Mouse (Mus musculus) lung, embryonic 16.5 days (tissue): ENCODE measurements at regions not wholly inside any gene's neighbourhood (a gene's known extent, or its start where the extent isn't known, plus 50 kb on each side); places are given as distances from the start of the nearest gene placed in this dataset.
A peak's percentile ranks its signal among the peaks of the same experiment; 100 is the strongest.

Experiments used
- ATAC-seq: fragments of 200-750 bp; cut with Nextera tagmentation; 2 replicates; pipeline ENCODE4 v1.8.0; 2017; ENCODE audit warnings: low read depth, mild to moderate bottlenecking, moderate library complexity
- H3K27ac ChIP-seq: fragments of 300-500 bp; sonication (generic); 2 replicates; pipeline ENCODE4 v1.5.1; 2014; ENCODE audit warnings: mild to moderate bottlenecking, control low read depth, low read length
- H3K27me3 ChIP-seq: fragments of 300-500 bp; sonication (generic); 2 replicates; pipeline ENCODE4 v1.6.1; 2014; ENCODE audit warnings: low read depth, low read length, mixed read lengths; ENCODE audit not compliant: control insufficient read depth, insufficient read depth
- H3K36me3 ChIP-seq: fragments of 300-500 bp; sonication (generic); 2 replicates; pipeline ENCODE4 v1.6.1; 2014; ENCODE audit warnings: low read length; ENCODE audit not compliant: control insufficient read depth, insufficient read depth
- H3K4me1 ChIP-seq: fragments of 300-500 bp; sonication (generic); replicated peaks from 2 replicates; pipeline ENCODE4 v1.6.1; 2014; ENCODE audit warnings: low read length, mixed read lengths; ENCODE audit not compliant: control insufficient read depth, insufficient read depth
- H3K4me2 ChIP-seq: fragments of 300-500 bp; sonication (generic); 2 replicates; pipeline ENCODE4 v1.6.1; 2014; ENCODE audit warnings: low read depth, low read length, control low read depth
- H3K4me3 ChIP-seq: fragments of 300-500 bp; sonication (generic); 2 replicates; pipeline ENCODE4 v1.5.1; 2014; ENCODE audit warnings: mild to moderate bottlenecking, low read length, control low read depth
- H3K9ac ChIP-seq: fragments of 300-500 bp; sonication (generic); 2 replicates; pipeline ENCODE4 v1.6.1; 2014; ENCODE audit warnings: low read length, control low read depth
- H3K9me3 ChIP-seq: fragments of 300-500 bp; sonication (generic); 2 replicates; pipeline ENCODE4 v1.6.1; 2016; ENCODE audit warnings: low read length; ENCODE audit not compliant: control insufficient read depth
- WGBS: fragments of 180-500 bp; shearing (Covaris S2); extraction: QIAGEN DNeasy Blood & Tissue Kit; methylation state at CpG from one replicate; pipeline ENCODE4 v1.1.7; 2014; 5-methylcytosine and 5-hydroxymethylcytosine counted together

- Histone ChIP-seq H3K4me2 (no peak overlapping the region), H3K4me1 (peaks cover 2% of the 10 kb centered on the region; the same call in 1 of the 2 replicates), H3K4me3 (no peak overlapping the region), H3K27me3 (no peaks in the 10 kb centered on the region), H3K9ac (no peak overlapping the region), H3K9me3 (no peaks in the 10 kb centered on the region), H3K27ac (no peak overlapping the region), H3K36me3 (no peaks in the 10 kb centered on the region)
- WGBS: 85% methylated on average over 8 of the region's 8 CpGs
- ATAC-seq: no peak
Observed at GRCm38 (mm10) chr13:60417015-60417414, 184.7 kb upstream of the Dapk1 start.

DNA sequence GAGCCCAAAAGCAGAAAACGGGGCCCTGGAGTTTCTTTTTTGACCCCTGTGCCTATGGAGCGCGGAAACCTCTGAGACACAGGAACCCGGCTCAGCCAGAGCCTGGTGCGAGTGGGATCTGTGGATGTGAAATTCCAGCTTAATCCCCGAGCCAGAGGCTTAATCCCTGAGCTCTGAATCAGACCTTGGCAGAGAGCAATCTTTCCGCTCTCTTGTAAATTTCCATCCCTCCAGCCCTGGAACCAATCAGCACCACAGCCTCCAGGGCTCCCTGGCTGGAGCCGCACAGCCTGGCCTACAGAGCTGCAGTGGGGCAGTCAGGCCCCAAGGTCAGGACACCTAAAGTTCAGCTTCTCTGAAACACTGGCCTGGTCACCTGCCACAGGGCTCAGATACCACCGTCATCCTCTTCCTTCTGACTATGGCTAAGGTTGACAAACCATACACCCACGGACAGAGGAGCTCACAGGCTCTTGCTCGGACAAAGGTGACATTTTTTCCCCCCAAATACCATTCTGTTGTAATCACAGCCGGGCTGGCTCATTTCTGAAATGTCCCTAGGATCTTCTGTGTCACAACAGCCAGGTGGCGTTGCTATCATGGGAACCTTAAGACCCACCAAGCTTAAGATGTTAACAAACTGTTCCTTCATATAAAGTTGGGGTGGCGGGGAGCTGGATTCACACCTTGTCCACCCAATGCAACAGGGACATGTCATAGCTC is 184.2 kb upstream of the Dapk1 start:
- no peaks in the 10 kb centered on the region for H3K27me3 ChIP-seq
- H3K4me3 ChIP-seq: no peak overlapping the region
- 76% methylated on average over 14 of the region's 14 CpGs for WGBS
- peaks cover 2% of the 10 kb centered on the region; the same call in 1 of the 2 replicates for H3K4me1 ChIP-seq
- H3K9me3 ChIP-seq: no peaks in the 10 kb centered on the region
- H3K27ac ChIP-seq: no peak overlapping the region
- H3K9ac ChIP-seq: no peak overlapping the region
- H3K36me3 ChIP-seq: no peaks in the 10 kb centered on the region
- ATAC-seq: no peak
- H3K4me2 ChIP-seq: no peak overlapping the region

DNA sequence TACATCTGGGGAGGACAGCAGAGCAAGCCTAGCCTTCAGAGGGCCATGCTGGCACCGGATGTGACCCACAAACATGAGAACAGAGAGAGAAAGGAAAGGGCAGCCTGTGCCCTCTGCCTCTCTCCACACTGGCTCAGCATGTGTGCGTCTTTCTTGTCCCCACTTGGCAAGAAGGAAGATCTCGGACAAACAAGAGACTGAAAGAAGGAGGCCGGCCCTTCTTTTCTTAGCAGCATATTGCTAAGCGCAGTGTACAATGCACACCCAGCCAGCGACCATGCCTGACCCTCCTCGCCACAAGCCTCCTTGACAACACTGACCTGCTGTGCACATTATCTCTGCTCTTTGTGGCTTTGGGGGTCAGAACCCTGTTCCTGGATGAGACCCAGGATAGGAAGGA is 181.4 kb upstream of the Dapk1 start:
- no peak overlapping the region for H3K9ac ChIP-seq
- no peak for ATAC-seq
- WGBS: 54% methylated on average over 7 of the region's 7 CpGs
- no peak overlapping the region for H3K4me2 ChIP-seq
- H3K27me3 ChIP-seq: no peaks in the 10 kb centered on the region
- peaks cover 2% of the 10 kb centered on the region; the same call in 1 of the 2 replicates for H3K4me1 ChIP-seq
- H3K9me3 ChIP-seq: no peaks in the 10 kb centered on the region
- no peaks in the 10 kb centered on the region for H3K36me3 ChIP-seq
- H3K4me3 ChIP-seq: no peak overlapping the region
- no peak overlapping the region for H3K27ac ChIP-seq

DNA sequence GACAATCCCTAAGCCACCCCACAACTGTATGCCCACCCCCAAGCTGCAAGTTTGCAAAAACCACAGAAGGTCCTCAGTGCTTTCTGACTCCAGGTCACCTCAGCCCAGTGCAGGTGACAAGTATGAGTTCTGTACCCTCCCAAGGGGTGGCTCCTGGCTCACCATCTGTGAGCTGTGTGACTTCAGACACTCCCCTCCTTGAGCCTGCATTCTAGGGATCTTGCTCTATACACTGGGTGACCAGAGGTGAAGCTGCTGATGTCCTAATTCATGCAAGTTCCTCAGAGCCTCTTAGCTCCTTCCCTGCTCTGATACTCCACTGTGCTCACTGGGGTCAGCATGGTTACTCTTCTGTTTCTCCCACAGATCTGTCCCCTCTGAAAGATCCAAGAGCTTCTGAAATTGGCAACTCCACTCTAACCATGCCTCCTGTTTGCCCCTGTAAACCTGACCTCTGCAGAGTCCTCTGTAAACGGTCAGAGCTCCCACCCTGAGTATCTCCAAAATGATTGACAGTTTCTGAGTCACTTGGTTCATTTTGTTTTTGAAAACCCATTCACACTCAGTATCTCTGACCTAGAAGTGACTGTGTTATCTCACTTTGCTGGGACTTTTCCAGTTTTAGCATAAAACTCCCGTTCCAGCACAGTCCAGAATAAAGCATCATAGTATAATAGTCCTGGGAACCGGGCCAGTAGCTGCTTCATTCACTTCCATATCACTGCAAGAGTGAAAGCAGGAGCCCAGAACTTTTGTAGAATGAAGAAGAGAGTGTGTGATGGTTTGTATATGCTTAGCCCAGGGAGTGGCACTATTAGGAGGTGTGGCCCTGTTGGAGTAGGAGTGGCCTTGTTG is 180.7 kb upstream of the Dapk1 start:
- peak; percentile 85 for ATAC-seq
- Histone ChIP-seq H3K27me3 (no peaks in the 10 kb centered on the region), H3K4me2 (no peak overlapping the region), H3K27ac (no peak overlapping the region), H3K9me3 (no peaks in the 10 kb centered on the region), H3K4me1 (peaks cover 2% of the 10 kb centered on the region; the same call in 1 of the 2 replicates), H3K9ac (no peak overlapping the region), H3K36me3 (no peaks in the 10 kb centered on the region), H3K4me3 (no peak overlapping the region)
- 24% methylated on average over 3 of the region's 3 CpGs for WGBS

DNA sequence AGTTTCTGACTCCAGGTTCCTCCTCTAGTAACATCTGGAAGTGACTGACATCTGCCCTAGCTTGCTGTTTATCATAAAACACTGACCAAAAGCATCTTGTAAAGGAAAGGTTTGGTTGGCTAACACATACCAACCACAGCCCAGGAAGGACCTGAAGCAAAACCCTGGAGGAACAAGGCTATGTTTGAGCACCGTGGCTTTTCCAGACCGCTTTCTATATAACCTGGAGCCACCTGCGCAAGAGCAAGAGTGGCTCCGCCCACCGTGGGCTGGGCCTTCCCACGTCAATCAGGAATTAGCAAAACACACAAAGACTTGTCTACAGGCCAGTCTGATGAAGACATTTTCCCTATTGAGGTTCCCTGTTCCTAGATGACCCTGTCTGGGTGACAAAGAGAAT is 177.5 kb upstream of the Dapk1 start:
- no peak for ATAC-seq
- Histone ChIP-seq H3K9ac (no peak overlapping the region), H3K27me3 (no peaks in the 10 kb centered on the region), H3K4me3 (no peak overlapping the region), H3K36me3 (no peaks in the 10 kb centered on the region), H3K4me2 (no peak overlapping the region), H3K4me1 (peaks cover 8% of the 10 kb centered on the region), H3K9me3 (no peaks in the 10 kb centered on the region), H3K27ac (no peak overlapping the region)
- 64% methylated on average over 6 of the region's 6 CpGs for WGBS

DNA sequence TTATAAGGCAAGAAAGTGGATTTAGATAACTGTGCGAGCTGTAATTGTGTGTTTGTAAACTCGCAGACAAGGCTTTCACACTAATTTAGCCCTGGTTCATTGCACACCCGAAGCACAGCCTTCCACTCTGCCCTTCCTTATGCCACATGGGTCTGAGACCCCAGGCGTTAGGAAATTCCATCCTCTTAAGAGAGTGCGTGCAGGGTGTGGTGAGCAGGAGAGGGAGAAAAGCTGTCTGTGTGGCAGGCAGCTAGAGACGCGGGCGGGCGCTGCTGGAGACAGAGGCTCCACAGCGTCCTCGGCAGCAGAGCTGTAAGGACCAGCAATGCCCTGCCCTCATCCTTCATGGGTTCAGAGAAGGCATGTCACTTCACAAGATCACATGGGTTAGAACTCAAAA is 176.6 kb upstream of the Dapk1 start:
- H3K27me3 ChIP-seq: no peaks in the 10 kb centered on the region
- H3K9ac ChIP-seq: no peak overlapping the region
- H3K27ac ChIP-seq: no peak overlapping the region
- 51% methylated on average over 11 of the region's 11 CpGs for WGBS
- H3K9me3 ChIP-seq: no peaks in the 10 kb centered on the region
- H3K36me3 ChIP-seq: no peaks in the 10 kb centered on the region
- peaks cover 8% of the 10 kb centered on the region for H3K4me1 ChIP-seq
- H3K4me2 ChIP-seq: no peak overlapping the region
- H3K4me3 ChIP-seq: no peak overlapping the region
- no peak for ATAC-seq

GRCm38 (mm10) chr13:60425556-60425955 is 176.2 kb upstream of the Dapk1 start:
- no peaks in the 10 kb centered on the region for H3K36me3 ChIP-seq
- peaks cover 8% of the 10 kb centered on the region for H3K4me1 ChIP-seq
- H3K4me2 ChIP-seq: no peak overlapping the region
- no peak for ATAC-seq
- no peak overlapping the region for H3K27ac ChIP-seq
- H3K9me3 ChIP-seq: no peaks in the 10 kb centered on the region
- no peak overlapping the region for H3K4me3 ChIP-seq
- no peak overlapping the region for H3K9ac ChIP-seq
- H3K27me3 ChIP-seq: no peaks in the 10 kb centered on the region
- 83% methylated on average over 6 of the region's 6 CpGs for WGBS

DNA sequence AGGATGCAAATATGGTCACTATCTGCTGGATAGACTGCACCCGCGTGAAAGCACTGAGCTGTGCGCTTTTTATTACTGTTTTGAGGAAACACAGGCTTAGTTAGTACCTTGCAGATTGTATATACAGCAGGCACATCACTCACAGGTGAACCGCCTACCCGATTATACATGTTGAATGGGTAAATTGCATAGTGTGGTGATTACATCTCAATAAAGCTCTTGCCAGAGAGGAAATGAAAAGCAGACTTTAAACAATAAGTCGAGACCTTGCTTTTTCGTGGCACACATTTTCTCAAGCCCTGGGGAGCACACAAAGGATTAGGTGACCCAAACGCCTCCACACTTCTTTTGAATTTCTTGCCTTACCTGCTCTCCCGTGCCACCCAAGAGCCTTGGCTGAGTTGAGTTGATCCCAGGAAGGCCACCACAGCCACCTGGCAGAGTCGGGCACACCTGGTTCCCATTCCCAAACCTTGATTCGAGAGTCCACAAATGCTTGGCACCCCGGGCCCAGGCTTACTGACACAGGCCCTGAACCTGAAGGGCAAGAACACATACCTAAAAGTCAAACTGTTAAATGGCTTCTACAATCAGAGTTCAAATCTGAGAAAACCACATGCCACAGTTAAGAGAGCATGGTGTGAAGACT is 175.4 kb upstream of the Dapk1 start:
- no peak overlapping the region for H3K27ac ChIP-seq
- 91% methylated on average over 12 of the region's 12 CpGs for WGBS
- no peak for ATAC-seq

GRCm38 (mm10) chr13:60427077-60427476 is 174.7 kb upstream of the Dapk1 start:
- Histone ChIP-seq H3K9me3 (no peaks in the 10 kb centered on the region), H3K27me3 (no peaks in the 10 kb centered on the region), H3K36me3 (no peaks in the 10 kb centered on the region), H3K4me2 (peak overlapping the region; percentile 44), H3K27ac (no peak overlapping the region), H3K9ac (no peak overlapping the region), H3K4me3 (peak overlapping the region; percentile 15), H3K4me1 (peaks cover 6% of the 10 kb centered on the region)
- 46% methylated on average over 7 of the region's 7 CpGs for WGBS
- peak; percentile 77 for ATAC-seq

More for the DNA sequence above, 175.4 kb upstream of the Dapk1 start:
- peaks cover 6% of the 10 kb centered on the region for H3K4me1 ChIP-seq
- no peaks in the 10 kb centered on the region for H3K27me3 ChIP-seq
- H3K36me3 ChIP-seq: no peaks in the 10 kb centered on the region
- H3K4me3 ChIP-seq: no peak overlapping the region
- H3K4me2 ChIP-seq: no peak overlapping the region
- no peaks in the 10 kb centered on the region for H3K9me3 ChIP-seq
- H3K9ac ChIP-seq: no peak overlapping the region
